Mouse (Mus musculus): ENCODE measurements around the gene Esr1. TPM values are rescaled to one million over a fixed set of nuclear protein-coding genes. Genes with fewer than 3 reads are reported as not detected.
"Not testable (repeated sequence)": the region's sequence is repeated elsewhere in the genome, so short reads cannot be mapped to it uniquely, and the experiment has no call there.

The Esr1 gene
- polyA plus RNA-seq, 1 experiment from 2014 or later: 0.36 TPM

DNA sequence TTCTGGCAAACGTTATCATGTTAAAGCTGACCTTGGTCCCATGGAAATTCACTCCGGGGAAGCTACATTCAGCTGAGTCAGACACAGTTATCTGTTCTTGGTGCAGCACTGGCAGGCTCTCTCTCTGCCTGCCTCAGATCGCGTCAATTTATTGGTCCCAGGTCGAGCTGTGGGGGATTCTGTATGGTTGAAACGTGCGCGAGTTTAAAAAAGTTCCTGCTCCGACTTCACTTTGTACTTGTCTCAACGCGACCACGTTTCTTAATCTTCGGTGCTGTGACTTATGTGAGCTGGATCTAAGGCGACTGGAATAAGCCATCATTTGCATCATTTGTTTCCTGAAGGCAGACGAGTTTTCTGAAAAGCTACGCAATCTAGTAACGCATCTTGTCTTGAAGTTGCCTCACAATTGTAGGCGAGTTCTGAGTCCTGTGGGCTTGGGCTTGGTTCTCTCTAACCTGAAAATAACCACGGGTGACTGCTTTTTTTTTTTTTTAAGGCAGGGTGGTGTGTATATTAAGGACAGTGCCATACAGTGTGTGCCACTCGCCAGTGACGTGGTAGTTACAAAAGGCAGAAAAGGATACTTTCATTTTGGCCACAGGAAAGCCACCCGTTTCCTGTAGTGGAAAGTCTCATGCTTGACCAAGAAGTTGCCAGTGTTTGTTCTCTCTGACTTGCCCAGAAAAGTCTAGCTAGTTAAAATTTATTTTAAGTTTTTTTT lies 1.1 kb downstream of the Esr1 start:
- Histone ChIP-seq H3K36me3 (ENCODE audit: control insufficient read depth, insufficient read depth, low read length) (no peaks in the 10 kb centered on the region), H3K27me3 (ENCODE audit: control insufficient read depth, insufficient read depth, low read depth, low read length) (no peaks in the 10 kb centered on the region), H3K4me1 (replicated peaks; ENCODE audit: control insufficient read depth, insufficient read depth, low read length) (no peaks in the 10 kb centered on the region; the same call in 1 of the 2 replicates), H3K9me3 (ENCODE audit: control insufficient read depth, low read length) (no peaks in the 10 kb centered on the region), H3K4me3 (ENCODE audit: low read length) (peak overlapping the region; percentile 32), H3K4me2 (ENCODE audit: low read depth, low read length) (peak overlapping the region; percentile 55), H3K27ac (ENCODE audit: low read length) (no peak overlapping the region), H3K9ac (ENCODE audit: low read length) (no peak overlapping the region)
- 45% methylated on average over 22 of the region's 22 CpGs for WGBS
- ATAC-seq (ENCODE audit: low read depth): peak; percentile 62

DNA sequence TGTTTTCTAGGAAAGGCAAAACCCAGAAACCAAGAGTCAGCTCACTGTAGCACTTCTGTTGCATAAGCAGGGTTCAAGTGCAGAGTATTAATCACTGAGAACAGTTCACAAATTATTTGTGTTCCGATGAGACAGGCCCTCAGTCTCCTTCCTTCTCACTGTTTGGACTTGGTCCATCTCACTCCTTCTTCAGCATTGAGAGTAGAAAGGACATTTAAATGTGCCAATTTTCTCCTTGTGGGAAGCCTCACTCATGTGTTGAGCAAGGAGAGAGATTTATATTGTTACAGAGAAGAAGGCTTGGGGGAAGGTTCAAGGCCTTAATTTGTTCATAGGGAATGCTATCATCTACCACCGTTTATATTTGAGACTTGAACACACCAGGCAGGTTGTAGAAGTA lies 6.6 kb downstream of the Esr1 start:
- H3K36me3 ChIP-seq (ENCODE audit: control insufficient read depth, insufficient read depth, low read length): no peaks in the 10 kb centered on the region
- no peaks in the 10 kb centered on the region; the same call in 1 of the 2 replicates for H3K4me1 ChIP-seq (replicated peaks; ENCODE audit: control insufficient read depth, insufficient read depth, low read length)
- ATAC-seq (ENCODE audit: low read depth): peak; percentile 51; the same call in 1 of the 2 replicates
- no peak overlapping the region for H3K27ac ChIP-seq (ENCODE audit: low read length)
- H3K4me3 ChIP-seq (ENCODE audit: low read length): no peak overlapping the region
- no peak overlapping the region for H3K9ac ChIP-seq (ENCODE audit: low read length)
- WGBS: 42% methylated on average over 2 of the region's 2 CpGs
- H3K9me3 ChIP-seq (ENCODE audit: control insufficient read depth, low read length): no peaks in the 10 kb centered on the region
- H3K4me2 ChIP-seq (ENCODE audit: low read depth, low read length): no peak overlapping the region
- H3K27me3 ChIP-seq (ENCODE audit: control insufficient read depth, insufficient read depth, low read depth, low read length): no peaks in the 10 kb centered on the region

DNA sequence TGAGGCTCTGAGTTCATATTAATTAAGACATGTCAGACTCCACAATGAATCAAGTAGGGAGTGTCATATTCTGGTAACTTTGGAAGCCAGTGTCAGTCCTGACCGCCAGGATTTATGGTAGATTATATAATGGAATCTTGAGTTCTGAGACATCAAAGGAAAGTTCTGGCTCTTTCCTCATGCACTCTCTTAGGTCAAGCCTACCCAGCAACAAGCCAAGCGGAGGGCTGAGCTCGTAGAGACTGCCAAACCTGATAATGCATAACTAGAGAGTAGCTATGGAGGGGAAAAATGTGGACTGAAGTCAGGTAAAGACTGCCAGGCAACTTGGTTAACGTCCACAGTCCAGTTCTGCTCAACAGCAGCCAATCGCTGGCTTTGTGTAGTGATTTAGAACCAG lies 7.3 kb downstream of the Esr1 start:
- H3K4me1 ChIP-seq (replicated peaks; ENCODE audit: control insufficient read depth, insufficient read depth, low read length): no peaks in the 10 kb centered on the region
- WGBS: 46% methylated on average over 5 of the region's 5 CpGs

DNA sequence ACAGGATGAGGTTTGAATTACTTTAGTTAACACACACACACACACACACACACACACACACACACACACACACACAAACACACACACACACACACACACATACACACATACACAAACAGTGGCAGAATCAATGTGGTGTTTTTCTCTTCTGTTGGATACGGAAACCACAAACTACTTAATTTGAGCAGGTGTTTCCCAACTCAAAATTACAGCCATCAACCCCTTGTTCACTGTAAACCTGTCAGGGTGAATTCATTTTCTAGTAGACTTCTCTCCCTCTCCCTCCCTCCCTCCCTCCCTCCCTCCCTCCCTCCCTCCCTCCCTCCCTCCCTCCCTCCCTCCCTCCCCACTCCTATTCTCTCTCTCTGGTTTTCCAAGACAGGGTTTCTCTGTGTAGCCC lies 8.0 kb downstream of the Esr1 start:
- ATAC-seq (ENCODE audit: low read depth); H3K4me3 ChIP-seq (ENCODE audit: low read length); H3K27me3 ChIP-seq (ENCODE audit: control insufficient read depth, insufficient read depth, low read depth, low read length); H3K9ac ChIP-seq (ENCODE audit: low read length); H3K4me1 ChIP-seq (replicated peaks; ENCODE audit: control insufficient read depth, insufficient read depth, low read length); H3K9me3 ChIP-seq (ENCODE audit: control insufficient read depth, low read length); H3K4me2 ChIP-seq (ENCODE audit: low read depth, low read length); H3K36me3 ChIP-seq (ENCODE audit: control insufficient read depth, insufficient read depth, low read length); H3K27ac ChIP-seq (ENCODE audit: low read length): not testable (repeated sequence)
- 100% methylated on average over 1 of the region's 1 CpGs for WGBS

More for the DNA sequence above, 7.3 kb downstream of the Esr1 start:
- H3K9me3 ChIP-seq (ENCODE audit: control insufficient read depth, low read length): no peaks in the 10 kb centered on the region
- H3K27me3 ChIP-seq (ENCODE audit: control insufficient read depth, insufficient read depth, low read depth, low read length): no peaks in the 10 kb centered on the region
- ATAC-seq (ENCODE audit: low read depth): peak; percentile 23
- H3K27ac ChIP-seq (ENCODE audit: low read length): no peak overlapping the region
- H3K36me3 ChIP-seq (ENCODE audit: control insufficient read depth, insufficient read depth, low read length): no peaks in the 10 kb centered on the region
- no peak overlapping the region for H3K4me3 ChIP-seq (ENCODE audit: low read length)
- no peak overlapping the region for H3K9ac ChIP-seq (ENCODE audit: low read length)
- no peak overlapping the region for H3K4me2 ChIP-seq (ENCODE audit: low read depth, low read length)

DNA sequence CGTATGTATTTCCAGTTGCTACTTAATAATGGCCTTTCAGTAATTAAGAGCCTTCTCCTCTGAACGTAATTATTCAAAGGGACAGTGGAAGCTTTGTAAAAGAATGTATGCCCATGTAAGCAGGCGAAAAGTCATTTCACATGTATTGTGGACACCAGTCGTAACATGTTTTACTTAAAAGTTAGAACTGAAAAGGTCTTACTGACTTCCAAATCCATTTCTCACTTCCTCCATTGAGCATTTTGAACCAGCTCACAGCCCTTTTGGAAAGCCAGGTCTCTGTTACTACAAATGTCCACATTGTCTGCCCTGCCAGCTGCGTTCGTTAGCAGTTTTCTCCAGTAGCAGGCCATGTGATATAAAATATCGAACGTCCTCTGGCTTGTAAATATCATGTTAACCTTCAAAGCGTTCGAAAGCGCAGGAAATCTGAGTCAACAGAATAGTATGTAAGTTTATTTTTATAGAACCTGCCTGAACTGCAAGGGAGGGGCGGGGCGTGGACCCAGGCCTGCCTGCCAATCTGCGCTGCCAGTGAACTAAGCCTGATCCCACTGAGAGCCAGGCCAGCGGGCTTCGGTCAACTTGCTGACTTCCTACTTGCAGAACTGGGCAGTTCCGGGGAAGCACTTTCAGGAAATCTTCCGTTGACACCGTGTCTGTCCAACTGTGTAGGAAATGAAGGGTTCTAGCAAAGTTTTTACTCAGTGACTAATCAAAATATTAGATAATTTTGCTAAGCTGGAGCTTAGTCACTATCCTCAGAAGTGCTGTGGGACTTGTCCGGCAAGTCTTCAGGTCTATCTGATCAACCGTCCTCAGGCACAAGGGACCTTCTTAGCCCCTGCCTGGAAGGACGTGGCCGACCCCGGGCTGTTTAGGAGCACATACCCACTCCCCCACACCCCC lies 9.5 kb downstream of the Esr1 start:
- WGBS: 59% methylated on average over 24 of the region's 24 CpGs
- Histone ChIP-seq H3K9ac (ENCODE audit: low read length) (no peak overlapping the region), H3K4me2 (ENCODE audit: low read depth, low read length) (no peak overlapping the region), H3K27ac (ENCODE audit: low read length) (no peak overlapping the region), H3K36me3 (ENCODE audit: control insufficient read depth, insufficient read depth, low read length) (no peaks in the 10 kb centered on the region), H3K9me3 (ENCODE audit: control insufficient read depth, low read length) (no peaks in the 10 kb centered on the region), H3K27me3 (ENCODE audit: control insufficient read depth, insufficient read depth, low read depth, low read length) (no peaks in the 10 kb centered on the region), H3K4me1 (replicated peaks; ENCODE audit: control insufficient read depth, insufficient read depth, low read length) (no peaks in the 10 kb centered on the region), H3K4me3 (ENCODE audit: low read length) (no peak overlapping the region)
- 0 out of 2 replicates have a peak, but pooled peaks have one; percentile 20 for ATAC-seq (ENCODE audit: low read depth)

DNA sequence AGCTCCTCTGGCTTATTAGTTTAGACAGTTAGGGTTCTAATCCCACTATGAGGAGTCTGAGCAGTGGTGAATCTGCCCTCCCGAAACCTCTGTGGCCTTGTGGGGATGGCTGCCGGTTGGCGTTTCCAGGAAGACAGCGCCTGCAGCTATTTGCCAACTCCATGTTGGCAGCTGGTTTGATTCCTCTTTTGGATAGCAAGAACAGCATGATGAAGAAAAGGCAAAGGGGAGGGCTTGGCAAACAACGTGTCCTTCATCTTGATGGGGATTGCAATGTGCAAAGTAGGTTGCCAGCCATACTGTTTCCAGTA lies 10.1 kb downstream of the Esr1 start:
- 92% methylated on average over 5 of the region's 5 CpGs for whole genome bisulfite sequencing
- H3K27ac ChIP-seq (ENCODE audit: low read length): no peak overlapping the region

DNA sequence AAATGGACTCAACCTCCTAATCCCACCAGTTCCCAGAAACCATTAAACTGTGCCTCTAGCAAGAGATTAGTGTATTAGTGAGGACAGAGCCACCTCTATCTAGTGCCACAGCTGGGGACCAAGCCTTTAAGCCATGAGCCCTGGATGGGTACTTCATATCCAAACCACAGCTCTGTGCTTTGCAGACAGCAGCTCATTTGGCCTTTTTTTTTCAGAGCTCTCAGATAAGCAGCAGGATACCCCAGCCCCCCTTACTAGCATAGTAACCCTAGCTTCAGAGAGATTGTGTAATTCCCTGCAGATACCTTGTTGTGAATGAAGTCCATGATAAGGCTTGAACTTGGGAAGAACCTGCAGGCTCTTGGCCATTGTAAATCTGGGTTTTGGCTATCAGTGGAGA lies 11.9 kb downstream of the Esr1 start:
- H3K9ac ChIP-seq (ENCODE audit: low read length): no peak overlapping the region
- H3K4me3 ChIP-seq (ENCODE audit: low read length): no peak overlapping the region
- no peak overlapping the region for H3K27ac ChIP-seq (ENCODE audit: low read length)
- ATAC-seq (ENCODE audit: low read depth): no peak
- H3K9me3 ChIP-seq (ENCODE audit: control insufficient read depth, low read length): no peaks in the 10 kb centered on the region
- H3K4me2 ChIP-seq (ENCODE audit: low read depth, low read length): no peak overlapping the region
- H3K36me3 ChIP-seq (ENCODE audit: control insufficient read depth, insufficient read depth, low read length): no peaks in the 10 kb centered on the region
- H3K27me3 ChIP-seq (ENCODE audit: control insufficient read depth, insufficient read depth, low read depth, low read length): no peaks in the 10 kb centered on the region
- no peaks in the 10 kb centered on the region for H3K4me1 ChIP-seq (replicated peaks; ENCODE audit: control insufficient read depth, insufficient read depth, low read length)

More for the DNA sequence above, 10.1 kb downstream of the Esr1 start:
- Histone ChIP-seq H3K9me3 (ENCODE audit: control insufficient read depth, low read length) (no peaks in the 10 kb centered on the region), H3K4me2 (ENCODE audit: low read depth, low read length) (no peak overlapping the region), H3K27me3 (ENCODE audit: control insufficient read depth, insufficient read depth, low read depth, low read length) (no peaks in the 10 kb centered on the region), H3K36me3 (ENCODE audit: control insufficient read depth, insufficient read depth, low read length) (no peaks in the 10 kb centered on the region), H3K4me1 (replicated peaks; ENCODE audit: control insufficient read depth, insufficient read depth, low read length) (no peaks in the 10 kb centered on the region), H3K4me3 (ENCODE audit: low read length) (no peak overlapping the region), H3K9ac (ENCODE audit: low read length) (no peak overlapping the region)
- no peak for ATAC-seq (ENCODE audit: low read depth)

DNA sequence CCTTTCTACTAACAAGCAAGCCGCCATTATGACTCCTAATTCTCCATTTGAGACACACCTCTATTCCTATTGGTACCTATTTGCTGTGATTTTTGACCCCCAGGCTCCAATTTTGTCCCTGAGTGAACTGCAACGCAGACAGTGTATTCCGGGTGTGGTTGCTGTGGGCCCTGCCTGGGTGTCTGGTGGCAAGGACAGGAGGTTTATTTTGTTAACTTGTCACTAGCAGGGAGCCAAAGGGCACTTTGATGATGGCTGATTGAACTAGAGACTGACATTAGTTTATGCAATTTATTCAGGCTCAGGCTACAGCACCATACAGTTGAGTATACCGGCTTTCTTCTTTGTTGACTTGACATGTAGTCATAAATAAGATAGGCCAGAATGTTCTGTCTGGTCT lies 13.2 kb downstream of the Esr1 start:
- Histone ChIP-seq H3K9ac (ENCODE audit: low read length) (no peak overlapping the region), H3K36me3 (ENCODE audit: control insufficient read depth, insufficient read depth, low read length) (no peaks in the 10 kb centered on the region), H3K27me3 (ENCODE audit: control insufficient read depth, insufficient read depth, low read depth, low read length) (no peaks in the 10 kb centered on the region), H3K27ac (ENCODE audit: low read length) (no peak overlapping the region), H3K4me3 (ENCODE audit: low read length) (no peak overlapping the region), H3K9me3 (ENCODE audit: control insufficient read depth, low read length) (no peaks in the 10 kb centered on the region), H3K4me2 (ENCODE audit: low read depth, low read length) (no peak overlapping the region), H3K4me1 (replicated peaks; ENCODE audit: control insufficient read depth, insufficient read depth, low read length) (no peaks in the 10 kb centered on the region)
- WGBS: 72% methylated on average over 4 of the region's 4 CpGs
- no peak for ATAC-seq (ENCODE audit: low read depth)

DNA sequence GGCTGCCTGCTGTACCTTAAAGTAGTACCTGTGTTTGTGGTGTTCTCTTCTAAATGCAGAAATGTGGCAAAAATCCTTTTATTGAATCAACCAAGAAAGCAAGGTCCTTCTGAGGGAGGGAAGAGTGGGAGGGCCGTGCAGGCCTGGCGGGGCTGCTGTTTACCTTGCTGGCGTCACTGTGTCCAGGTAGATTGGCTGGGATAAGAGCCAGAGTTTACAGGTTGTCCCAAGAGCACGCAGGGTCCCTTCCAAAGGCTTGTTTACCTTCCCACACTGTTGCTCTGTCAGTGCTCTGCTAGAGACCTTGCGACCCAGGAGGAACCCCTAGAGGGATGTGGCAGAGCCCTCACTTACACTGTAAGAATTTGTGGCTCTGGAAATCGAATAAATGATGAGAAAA lies 13.9 kb downstream of the Esr1 start:
- H3K9me3 ChIP-seq (ENCODE audit: control insufficient read depth, low read length): no peaks in the 10 kb centered on the region
- no peak overlapping the region for H3K4me3 ChIP-seq (ENCODE audit: low read length)
- 52% methylated on average over 6 of the region's 6 CpGs for WGBS
- no peaks in the 10 kb centered on the region for H3K27me3 ChIP-seq (ENCODE audit: control insufficient read depth, insufficient read depth, low read depth, low read length)
- no peak overlapping the region for H3K9ac ChIP-seq (ENCODE audit: low read length)
- no peak overlapping the region for H3K27ac ChIP-seq (ENCODE audit: low read length)
- H3K4me2 ChIP-seq (ENCODE audit: low read depth, low read length): no peak overlapping the region
- H3K4me1 ChIP-seq (replicated peaks; ENCODE audit: control insufficient read depth, insufficient read depth, low read length): no peaks in the 10 kb centered on the region
- ATAC-seq (ENCODE audit: low read depth): 0 out of 2 replicates have a peak, but pooled peaks have one; percentile 15
- no peaks in the 10 kb centered on the region for H3K36me3 ChIP-seq (ENCODE audit: control insufficient read depth, insufficient read depth, low read length)
